Mouse (Mus musculus) olfactory bulb, adult 2 months (tissue): Measurements from ENCODE around the gene Rap2a. TPM values are rescaled to one million over a fixed set of nuclear protein-coding genes. Genes with fewer than 3 reads are reported as not detected.

Experiments used
- H3K27ac ChIP-seq: fragments of 200-500 bp; 2 replicates; pipeline ENCODE4 v1.5.1; 2012; ENCODE audit warnings: low read depth, low read length; ENCODE audit not compliant: insufficient read depth
- H3K4me1 ChIP-seq: fragments of 200-500 bp; 2 replicates; pipeline ENCODE4 v1.6.1; 2012; ENCODE audit warnings: low read length; ENCODE audit not compliant: control insufficient read depth, insufficient read depth
- H3K4me3 ChIP-seq: fragments of 200-500 bp; 2 replicates; pipeline ENCODE4 v1.5.1; 2012; ENCODE audit warnings: mild to moderate bottlenecking, low read depth, low read length, moderate library complexity; ENCODE audit not compliant: insufficient read depth
- CTCF ChIP-seq: fragments of 200-500 bp; IDR thresholded peaks from 2 replicates; pipeline ENCODE4 v1.5.1; 2012; ENCODE audit warnings: low read depth, mild to moderate bottlenecking, low read length, moderate library complexity; ENCODE audit not compliant: insufficient read depth
- POLR2A ChIP-seq: fragments of 200-500 bp; IDR thresholded peaks from 2 replicates; pipeline ENCODE4 v1.6.1; 2012; ENCODE audit warnings: mild to moderate bottlenecking, low read depth, low read length, moderate library complexity; ENCODE audit not compliant: insufficient read depth
- WGBS: fragments of 180-500 bp; shearing (Covaris S2); methylation state at CpG from one replicate; pipeline ENCODE4 v1.1.7; 2018; 5-methylcytosine and 5-hydroxymethylcytosine counted together
- polyA plus RNA-seq: library from polyadenylated mRNA; stranded (reverse); fragments of >200 nt; gene quantifications from 2 replicates; pipeline ENCODE4 v1.2.4, GENCODE M21; 2012; ENCODE audit warnings: low replicate concordance; ENCODE audit not compliant: missing spikeins, insufficient read depth, insufficient read length

Rap2a gene
- polyA plus RNA-seq, 1 experiment, result not detected

GRCm38 (mm10) chr14:120463938-120464727 lies 14.1 kb upstream of the Rap2a start:
- 94% methylated on average over 3 of the region's 3 CpGs for WGBS
- Histone ChIP-seq H3K27ac (no peak overlapping the region), H3K4me1 (no peaks in the 10 kb centered on the region), H3K4me3 (no peak overlapping the region)
- TF ChIP-seq CTCF, result no peak
- TF ChIP-seq POLR2A, result no peak

- Histone ChIP-seq H3K4me1 (no peaks in the 10 kb centered on the region), H3K4me3 (no peak overlapping the region), H3K27ac (no peak overlapping the region)
- TF ChIP-seq CTCF (no peak), POLR2A (no peak)
- 87% methylated on average over 4 of the region's 4 CpGs for WGBS
These were observed 11.4 kb upstream of the Rap2a start for GRCm38 (mm10) chr14:120466816-120467215.

GRCm38 (mm10) chr14:120469126-120469790 lies 9.0 kb upstream of the Rap2a start:
- no peaks in the 10 kb centered on the region for H3K4me1 ChIP-seq
- no peak overlapping the region for H3K27ac ChIP-seq
- TF ChIP-seq POLR2A (no peak), CTCF (no peak)
- H3K4me3 ChIP-seq, result no peak overlapping the region
- 86% methylated on average over 14 of the region's 14 CpGs for WGBS

GRCm38 (mm10) chr14:120476186-120476697 lies 2.0 kb upstream of the Rap2a start:
- no peak overlapping the region for H3K4me3 ChIP-seq
- H3K4me1 ChIP-seq, result no peaks in the 10 kb centered on the region
- 51% methylated on average over 7 of the region's 7 CpGs for WGBS
- no peak for TF ChIP-seq CTCF
- TF ChIP-seq POLR2A, result no peak
- peak overlapping the region; percentile 44; the same call in 1 of the 2 replicates for H3K27ac ChIP-seq

GRCm38 (mm10) chr14:120477288-120477981 lies 809 bp upstream of the Rap2a start:
- Histone ChIP-seq H3K27ac (peak overlapping the region; percentile 100), H3K4me3 (peak overlapping the region; percentile 98), H3K4me1 (peaks cover 6% of the 10 kb centered on the region)
- TF ChIP-seq CTCF, result no peak
- peak; percentile 90 for TF ChIP-seq POLR2A
- under 1% methylated on average over 46 of the region's 46 CpGs for WGBS

- 1% methylated on average over 62 of the region's 62 CpGs for WGBS
- Histone ChIP-seq H3K27ac (peak overlapping the region; percentile 86), H3K4me1 (peaks cover 8% of the 10 kb centered on the region)
These were observed 547 bp downstream of the Rap2a start for GRCm38 (mm10) chr14:120478641-120479341.

GRCm38 (mm10) chr14:120480341-120480900 lies 2.2 kb downstream of the Rap2a start:
- no peak overlapping the region for H3K27ac ChIP-seq
- TF ChIP-seq CTCF (no peak), POLR2A (no peak)
- H3K4me1 ChIP-seq, result peaks cover 11% of the 10 kb centered on the region
- 49% methylated on average over 8 of the region's 8 CpGs for WGBS
- H3K4me3 ChIP-seq, result peak overlapping the region; percentile 30

More at GRCm38 (mm10) chr14:120478641-120479341, 547 bp downstream of the Rap2a start:
- no peak for TF ChIP-seq POLR2A
- no peak for TF ChIP-seq CTCF
- H3K4me3 ChIP-seq, result peak overlapping the region; percentile 98

- Histone ChIP-seq H3K4me3 (peak overlapping the region; percentile 9; the same call in 1 of the 2 replicates), H3K27ac (no peak overlapping the region), H3K4me1 (peaks cover 11% of the 10 kb centered on the region)
- 78% methylated on average over 4 of the region's 4 CpGs for WGBS
- TF ChIP-seq POLR2A (no peak), CTCF (no peak)
These were observed 2.7 kb downstream of the Rap2a start for GRCm38 (mm10) chr14:120480927-120481326.
